8 mouse cellular contexts compared by ENCODE assay signal in the genomic region with DNA sequence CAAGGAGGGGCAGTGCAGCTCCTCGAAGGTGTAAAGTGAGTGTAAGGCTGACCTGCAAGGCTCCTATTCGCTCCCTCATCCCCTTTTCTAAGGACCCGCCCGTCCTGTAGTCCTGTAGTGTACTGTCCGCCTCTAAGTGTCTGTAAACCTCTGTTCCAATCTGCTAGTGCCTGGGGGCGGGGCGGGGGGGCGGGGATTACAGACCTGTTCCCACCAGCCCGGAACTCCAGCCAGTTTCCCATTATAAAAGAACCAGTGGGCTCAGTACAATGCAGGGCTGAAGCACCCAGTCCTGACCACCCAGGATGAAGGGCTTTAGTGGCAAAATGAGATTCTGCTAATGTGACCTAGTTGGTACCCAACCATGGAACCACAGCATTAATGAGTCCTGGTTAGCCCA. TPM values are rescaled to one million over a fixed set of nuclear protein-coding genes. Genes with fewer than 3 reads are reported as not detected.
DNase-seq lines count a peak whose midpoint lies in the region; ATAC-seq lines count a peak whose summit lies in the region.

No protein-coding gene starts in this region.

- H3K9me3 ChIP-seq in heart, embryonic 11.5 days (replicated peaks; ENCODE audit: control insufficient read depth, low read length) = no peaks in the 10 kb centered on the region
- H3K9me3 ChIP-seq in hindbrain, embryonic 10.5 days = no peaks in the 10 kb centered on the region
- no peaks in the 10 kb centered on the region for H3K9me3 ChIP-seq in midbrain, embryonic 11.5 days (ENCODE audit: control insufficient read depth, low read length)

- H3K4me2 ChIP-seq in heart, embryonic 11.5 days = peak overlapping the region; percentile 48
- H3K4me2 ChIP-seq in midbrain, embryonic 11.5 days = no peak overlapping the region

- H3K4me3 ChIP-seq in heart, embryonic 11.5 days (ENCODE audit: low read depth, low read length) = no peak overlapping the region
- H3K4me3 ChIP-seq in hindbrain, embryonic 10.5 days = no peak overlapping the region
- no peak overlapping the region for H3K4me3 ChIP-seq in midbrain, embryonic 11.5 days (ENCODE audit: low read depth, low read length)

- H3K27me3 ChIP-seq in heart, embryonic 11.5 days (ENCODE audit: control insufficient read depth, insufficient read depth, low read length) = no peaks in the 10 kb centered on the region
- no peaks in the 10 kb centered on the region for H3K27me3 ChIP-seq in hindbrain, embryonic 10.5 days (ENCODE audit: insufficient read depth, poor library complexity, severe bottlenecking)
- H3K27me3 ChIP-seq in midbrain, embryonic 11.5 days (ENCODE audit: control insufficient read depth, insufficient read depth, low read length) = no peaks in the 10 kb centered on the region

- H3K9ac ChIP-seq in heart, embryonic 11.5 days (ENCODE audit: low read depth, low read length) = no peak overlapping the region
- no peak overlapping the region for H3K9ac ChIP-seq in midbrain, embryonic 11.5 days (ENCODE audit: low read length)

- no peak for DNase-seq in heart, adult 8-10 months (ENCODE audit: low spot score)
- DNase-seq in R1 (ENCODE audit: low read depth, low spot score) = peak; percentile 66
- peak; percentile 12 for DNase-seq in hindbrain, embryonic 10.5 days (ENCODE audit: low spot score)
- DNase-seq in midbrain, embryonic 11.5 days (ENCODE audit: low spot score, missing footprints) = no peak
- DNase-seq in thymus, postnatal 25 days = no peak
- no peak for DNase-seq in gastrocnemius, postnatal 10 days
- DNase-seq in right cerebral cortex, postnatal 14 days = no peak

- H3K4me1 ChIP-seq in heart, embryonic 11.5 days (ENCODE audit: control insufficient read depth, insufficient read depth, low read length) = peaks cover 15% of the 10 kb centered on the region
- peaks cover 12% of the 10 kb centered on the region for H3K4me1 ChIP-seq in hindbrain, embryonic 10.5 days (replicated peaks)
- H3K4me1 ChIP-seq in midbrain, embryonic 11.5 days (ENCODE audit: control insufficient read depth, insufficient read depth, low read length) = peaks cover 4% of the 10 kb centered on the region

- ATAC-seq in heart, embryonic 11.5 days (replicated peaks; ENCODE audit: insufficient number of reproducible peaks, low FRiP score, low TSS enrichment) = peak; percentile 57
- ATAC-seq in midbrain, embryonic 11.5 days (ENCODE audit: low FRiP score) = peak; percentile 35; the same call in 1 of the 2 replicates

- peak overlapping the region; percentile 37; the same call in 1 of the 2 replicates for H3K27ac ChIP-seq in heart, embryonic 11.5 days (ENCODE audit: low read depth, low read length)
- H3K27ac ChIP-seq in hindbrain, embryonic 10.5 days = peak overlapping the region; percentile 54
- H3K27ac ChIP-seq in midbrain, embryonic 11.5 days (ENCODE audit: low read depth, low read length) = no peak overlapping the region

- WGBS in heart, embryonic 11.5 days (ENCODE audit: insufficient replicate concordance) = 22% methylated on average over 9 of the region's 9 CpGs
- 30% methylated on average over 9 of the region's 9 CpGs for WGBS in hindbrain, embryonic 10.5 days
- WGBS in midbrain, embryonic 11.5 days = 26% methylated on average over 9 of the region's 9 CpGs

- peaks cover 3% of the 10 kb centered on the region; the same call in 1 of the 2 replicates for H3K36me3 ChIP-seq in heart, embryonic 11.5 days (ENCODE audit: control insufficient read depth, insufficient read depth, low read length)
- H3K36me3 ChIP-seq in hindbrain, embryonic 10.5 days = peaks cover 24% of the 10 kb centered on the region
- H3K36me3 ChIP-seq in midbrain, embryonic 11.5 days (ENCODE audit: control insufficient read depth, insufficient read depth, low read length) = no peaks in the 10 kb centered on the region

RNA-seq across cellular contexts. Expression of a gene that starts 6.4 kb away (rescaled TPM):
- 53.9 and 55.6 TPM in 2 replicates for polyA plus RNA-seq in heart, embryonic 11.5 days (2014; fragmentation: Nextera tagmentation; extraction: Ambion mirVana)
- 10 to 100 TPM; 27.6 to 35.3 (median 32.6) TPM for total RNA-seq in heart, adult 8-10 months (2022)
- 27.8 and 29.3 TPM in 2 replicates for polyA plus RNA-seq in hindbrain, embryonic 10.5 days (2016; fragmentation: Nextera tagmentation; extraction: Ambion mirVana)
- 32.6 and 32.7 TPM in 2 replicates for polyA plus RNA-seq in midbrain, embryonic 11.5 days (2014; fragmentation: Nextera tagmentation; extraction: Ambion mirVana)
- total RNA-seq in gastrocnemius, postnatal 10 days (2021) = 10 to 100 TPM; 19.4 to 22.9 TPM

RNA-seq across cellular contexts. Expression of a gene that starts 12.5 kb away (rescaled TPM):
- polyA plus RNA-seq in heart, embryonic 11.5 days (2014; fragmentation: Nextera tagmentation; extraction: Ambion mirVana) = not detected in 2 replicates
- not detected for total RNA-seq in heart, adult 8-10 months (2022)
- polyA plus RNA-seq in hindbrain, embryonic 10.5 days (2016; fragmentation: Nextera tagmentation; extraction: Ambion mirVana) = not detected in 2 replicates
- not detected in 2 replicates for polyA plus RNA-seq in midbrain, embryonic 11.5 days (2014; fragmentation: Nextera tagmentation; extraction: Ambion mirVana)
- not detected for total RNA-seq in gastrocnemius, postnatal 10 days (2021)

RNA-seq across cellular contexts. Expression of a gene that starts 27.0 kb away (rescaled TPM):
- 38.6 and 46.9 TPM in 2 replicates for polyA plus RNA-seq in heart, embryonic 11.5 days (2014; fragmentation: Nextera tagmentation; extraction: Ambion mirVana)
- total RNA-seq in heart, adult 8-10 months (2022) = 100 to 1,000 TPM; 116 to 131 (median 129) TPM
- polyA plus RNA-seq in hindbrain, embryonic 10.5 days (2016; fragmentation: Nextera tagmentation; extraction: Ambion mirVana) = 7.1 and 8.6 TPM in 2 replicates
- 8.1 and 8.5 TPM in 2 replicates for polyA plus RNA-seq in midbrain, embryonic 11.5 days (2014; fragmentation: Nextera tagmentation; extraction: Ambion mirVana)
- 10 to 100 TPM; 13.4 to 17.0 TPM for total RNA-seq in gastrocnemius, postnatal 10 days (2021)

Comparison
In these comparisons a context has a peak if more than half of its experiments do, and no peak if none do; other contexts are left out.
1. DNase-seq: peak in R1 (single experiment) and hindbrain, embryonic 10.5 days (single experiment); none in heart, adult 8-10 months (single experiment), midbrain, embryonic 11.5 days (single experiment), thymus, postnatal 25 days (single experiment), gastrocnemius, postnatal 10 days (single experiment) and right cerebral cortex, postnatal 14 days (single experiment).